Mouse (Mus musculus): ENCODE measurements around the gene Baz1b. TPM values are rescaled to one million over a fixed set of nuclear protein-coding genes. Genes with fewer than 3 reads are reported as not detected.
A peak's percentile ranks its signal among the peaks of the same experiment; 100 is the strongest.

Gene Baz1b
- polyA plus RNA-seq, 1 experiment from 2014 or later: 45.4 TPM

DNA sequence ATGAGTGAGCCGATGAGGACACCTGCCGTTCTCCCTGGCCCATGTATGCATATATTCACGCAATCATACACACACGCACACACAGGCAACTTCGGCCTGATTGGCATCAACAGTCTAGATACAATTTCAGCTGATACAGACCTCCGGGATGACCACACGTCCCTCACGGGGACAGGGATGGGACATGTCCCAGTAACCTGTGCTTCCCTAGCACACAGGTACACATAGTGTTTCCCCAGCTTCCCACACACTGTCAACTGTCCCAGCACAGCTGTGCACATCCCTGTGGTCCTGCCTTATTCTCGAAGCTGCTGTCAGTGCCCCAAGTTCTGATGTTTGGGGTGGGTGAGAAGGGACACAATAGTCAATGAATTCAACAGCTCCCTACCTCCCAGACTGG, 60.3 kb downstream of the Baz1b start:
- H3K4me1 ChIP-seq (ENCODE audit: control insufficient read depth, insufficient read depth, low read length): peaks cover 23% of the 10 kb centered on the region
- H3K9ac ChIP-seq (ENCODE audit: low read depth, low read length): no peak overlapping the region
- H3K4me2 ChIP-seq: no peak overlapping the region
- H3K4me3 ChIP-seq (ENCODE audit: low read depth, low read length): no peak overlapping the region
- no peak overlapping the region for H3K27ac ChIP-seq (ENCODE audit: low read depth, low read length)
- no peak for ATAC-seq (replicated peaks; ENCODE audit: insufficient number of reproducible peaks, low FRiP score, low TSS enrichment)
- peaks cover 20% of the 10 kb centered on the region; the same call in 1 of the 2 replicates for H3K27me3 ChIP-seq (ENCODE audit: control insufficient read depth, insufficient read depth, low read length)
- no peaks in the 10 kb centered on the region for H3K9me3 ChIP-seq (replicated peaks; ENCODE audit: control insufficient read depth, low read length)
- peaks cover 35% of the 10 kb centered on the region for H3K36me3 ChIP-seq (ENCODE audit: control insufficient read depth, insufficient read depth, low read length)
- 79% methylated on average over 9 of the region's 9 CpGs for WGBS (ENCODE audit: insufficient replicate concordance)

DNA sequence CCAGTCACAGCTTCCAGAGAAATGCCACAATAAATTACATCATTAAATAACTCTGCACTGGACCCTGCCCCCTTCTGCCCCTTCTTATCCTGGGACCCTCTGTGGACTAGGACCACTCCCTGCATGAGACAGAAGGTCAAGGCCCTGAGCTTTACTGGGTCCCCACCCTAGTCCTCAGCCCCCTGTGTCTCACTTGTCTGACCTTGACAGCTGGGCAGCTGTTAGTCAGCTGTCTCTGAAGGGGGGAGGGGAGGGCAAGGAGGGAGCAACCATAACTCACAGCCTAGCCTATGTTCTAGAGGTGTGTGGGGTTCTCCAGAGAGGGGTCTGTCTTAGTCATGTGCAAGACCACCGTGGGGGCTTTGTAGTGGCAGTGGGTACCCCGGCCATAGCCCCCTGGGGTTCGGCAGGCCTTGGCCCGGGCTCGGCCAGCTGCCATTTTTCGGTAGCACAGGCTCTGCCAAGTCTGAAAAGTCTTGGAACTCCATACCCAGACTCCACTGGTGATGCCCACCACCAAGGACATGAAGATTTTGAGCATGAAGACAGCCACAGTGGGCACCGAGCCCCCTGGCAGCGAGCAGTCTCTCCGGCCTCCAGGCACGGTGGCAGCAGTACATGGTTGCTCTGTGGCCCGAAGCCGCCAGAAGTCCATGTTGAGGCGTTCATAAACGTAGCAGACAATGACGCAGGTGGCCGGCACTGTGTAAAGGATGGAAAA, 62.1 kb downstream of the Baz1b start:
- H3K4me2 ChIP-seq: peak overlapping the region; percentile 29
- no peak overlapping the region for H3K4me3 ChIP-seq (ENCODE audit: low read depth, low read length)
- peaks cover 21% of the 10 kb centered on the region for H3K4me1 ChIP-seq (ENCODE audit: control insufficient read depth, insufficient read depth, low read length)
- H3K9me3 ChIP-seq (replicated peaks; ENCODE audit: control insufficient read depth, low read length): no peaks in the 10 kb centered on the region
- H3K36me3 ChIP-seq (ENCODE audit: control insufficient read depth, insufficient read depth, low read length): peaks cover 22% of the 10 kb centered on the region
- H3K27ac ChIP-seq (ENCODE audit: low read depth, low read length): no peak overlapping the region
- peaks cover 20% of the 10 kb centered on the region; the same call in 1 of the 2 replicates for H3K27me3 ChIP-seq (ENCODE audit: control insufficient read depth, insufficient read depth, low read length)
- no peak for ATAC-seq (replicated peaks; ENCODE audit: insufficient number of reproducible peaks, low FRiP score, low TSS enrichment)
- no peak overlapping the region for H3K9ac ChIP-seq (ENCODE audit: low read depth, low read length)
- 80% methylated on average over 16 of the region's 16 CpGs for WGBS (ENCODE audit: insufficient replicate concordance)

DNA sequence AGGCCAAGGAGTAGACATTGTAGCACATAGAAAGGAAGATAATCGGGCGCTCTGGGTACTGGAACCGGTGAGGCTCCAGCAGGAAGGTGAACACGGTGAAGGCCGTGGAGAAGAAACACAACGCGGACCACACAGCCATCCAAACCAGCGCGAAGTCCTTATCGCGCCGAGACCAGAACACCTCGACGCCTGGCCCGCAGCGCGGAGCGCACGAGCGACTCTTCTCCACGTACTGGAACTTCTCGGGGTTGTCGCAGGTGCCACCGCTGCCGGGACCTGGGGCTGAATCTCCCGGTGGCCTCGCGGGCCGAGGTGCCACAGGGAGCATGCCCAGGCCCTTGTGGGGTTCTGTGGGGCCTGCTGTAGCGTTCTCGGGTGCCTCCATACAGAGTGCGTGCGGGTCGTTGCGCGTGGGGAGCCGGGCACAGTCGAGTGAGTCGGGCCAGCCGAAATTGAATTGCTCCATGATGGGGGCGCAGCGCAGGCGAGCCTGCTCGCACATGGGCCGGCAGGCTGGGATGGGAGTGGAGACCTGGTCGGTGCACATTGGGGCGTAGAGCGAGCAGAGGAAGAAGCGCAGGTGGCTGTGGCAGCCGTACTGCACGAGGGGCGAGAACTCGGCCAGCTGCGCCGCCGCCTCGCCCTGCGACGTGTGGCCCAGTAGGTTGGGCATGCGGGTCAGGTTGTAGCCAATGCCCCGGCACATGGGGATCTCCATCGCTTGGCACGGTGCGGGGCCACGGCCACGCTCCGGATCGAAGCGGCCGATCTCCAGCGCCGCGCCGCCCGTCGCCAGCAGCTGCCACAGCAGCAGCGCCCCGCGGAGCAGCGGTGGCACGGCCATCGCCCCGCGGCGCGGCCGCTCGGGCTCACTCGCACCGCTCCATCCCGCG, 63.4 kb downstream of the Baz1b start:
- H3K4me1 ChIP-seq (ENCODE audit: control insufficient read depth, insufficient read depth, low read length): peaks cover 24% of the 10 kb centered on the region
- H3K36me3 ChIP-seq (ENCODE audit: control insufficient read depth, insufficient read depth, low read length): peaks cover 11% of the 10 kb centered on the region
- H3K4me3 ChIP-seq (ENCODE audit: low read depth, low read length): peak overlapping the region; percentile 47
- H3K27me3 ChIP-seq (ENCODE audit: control insufficient read depth, insufficient read depth, low read length): peaks cover 20% of the 10 kb centered on the region; the same call in 1 of the 2 replicates
- ATAC-seq (replicated peaks; ENCODE audit: insufficient number of reproducible peaks, low FRiP score, low TSS enrichment): peak; percentile 35
- no peaks in the 10 kb centered on the region for H3K9me3 ChIP-seq (replicated peaks; ENCODE audit: control insufficient read depth, low read length)
- H3K27ac ChIP-seq (ENCODE audit: low read depth, low read length): no peak overlapping the region
- peak overlapping the region; percentile 62 for H3K9ac ChIP-seq (ENCODE audit: low read depth, low read length)
- 2% methylated on average over 90 of the region's 92 CpGs for WGBS (ENCODE audit: insufficient replicate concordance)
- H3K4me2 ChIP-seq: peak overlapping the region; percentile 83

DNA sequence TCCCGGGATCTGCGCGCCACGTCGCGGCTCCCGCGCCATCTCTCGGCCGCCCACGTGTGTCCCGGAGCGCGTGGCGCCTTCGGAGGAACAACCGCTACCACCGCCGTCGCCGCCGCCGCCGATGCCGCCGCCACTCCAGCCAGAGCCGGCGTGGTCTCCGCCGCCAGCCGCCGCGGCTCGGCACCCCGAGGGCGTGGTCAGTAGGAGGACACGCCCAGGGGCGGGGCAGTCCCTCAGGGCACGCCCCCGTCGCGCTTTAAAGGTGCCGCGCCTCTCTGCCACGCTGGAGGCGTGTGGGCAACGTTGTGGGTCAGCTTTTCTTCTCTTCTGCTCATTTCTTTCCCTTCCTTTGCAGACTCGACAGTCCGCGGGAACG, 64.0 kb downstream of the Baz1b start, which contains the start of gene Fzd9:
TSS of gene Fzd9 (minus strand) at position 152 of the 376 bp plus-strand sequence.
- peak; percentile 79 for ATAC-seq (replicated peaks; ENCODE audit: insufficient number of reproducible peaks, low FRiP score, low TSS enrichment)
- peaks cover 20% of the 10 kb centered on the region; the same call in 1 of the 2 replicates for H3K27me3 ChIP-seq (ENCODE audit: control insufficient read depth, insufficient read depth, low read length)
- peaks cover 24% of the 10 kb centered on the region for H3K4me1 ChIP-seq (ENCODE audit: control insufficient read depth, insufficient read depth, low read length)
- no peak within 1 kb of the TSS for H3K27ac ChIP-seq (ENCODE audit: low read depth, low read length)
- 0 out of 2 replicates have a peak, but pooled peaks cover under 1% of the 10 kb centered on the region for H3K9me3 ChIP-seq (replicated peaks; ENCODE audit: control insufficient read depth, low read length)
- H3K4me2 ChIP-seq: peak within 1 kb of the TSS; percentile 83
- 0% methylated on average over 45 of the region's 51 CpGs for WGBS (ENCODE audit: insufficient replicate concordance)
- H3K9ac ChIP-seq (ENCODE audit: low read depth, low read length): peak within 1 kb of the TSS; percentile 62
- H3K4me3 ChIP-seq (ENCODE audit: low read depth, low read length): peak within 1 kb of the TSS; percentile 47
- peaks cover 8% of the 10 kb centered on the region for H3K36me3 ChIP-seq (ENCODE audit: control insufficient read depth, insufficient read depth, low read length)

DNA sequence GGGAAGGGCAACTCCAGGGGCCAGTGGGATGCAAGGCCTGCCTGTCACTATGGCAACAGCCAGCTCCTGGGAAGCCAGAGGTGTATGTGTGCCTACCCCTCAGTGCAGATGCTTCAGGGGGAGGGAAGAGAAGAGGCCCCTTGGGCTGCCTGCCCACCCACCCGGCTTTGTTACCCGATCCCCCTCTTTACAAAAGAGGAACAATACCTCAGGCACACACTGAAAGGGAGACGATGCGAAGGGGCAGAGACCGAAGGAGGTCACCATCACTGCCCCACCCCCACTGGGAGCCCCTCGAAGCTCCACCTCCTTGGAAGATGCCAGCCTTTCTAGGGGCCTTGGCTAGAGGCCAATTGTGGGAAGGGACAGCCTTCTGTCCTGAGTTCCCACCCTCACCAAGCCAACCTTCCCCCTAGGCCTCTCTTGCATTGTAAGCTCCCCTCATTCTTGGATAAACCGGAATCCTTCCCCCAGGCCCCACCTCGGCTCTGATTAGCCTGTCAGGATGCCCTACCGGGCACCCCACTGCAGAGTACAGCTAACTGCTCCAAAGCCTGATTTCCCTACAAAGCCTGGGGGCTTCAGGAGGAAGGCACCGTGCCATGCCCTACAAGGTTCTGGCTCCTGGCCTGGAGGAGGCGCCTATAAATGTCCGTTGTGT, 66.8 kb downstream of the Baz1b start:
- 0 out of 2 replicates have a peak, but pooled peaks cover 2% of the 10 kb centered on the region for H3K9me3 ChIP-seq (replicated peaks; ENCODE audit: control insufficient read depth, low read length)
- H3K4me1 ChIP-seq (ENCODE audit: control insufficient read depth, insufficient read depth, low read length): peaks cover 19% of the 10 kb centered on the region
- 0 out of 2 replicates have a peak overlapping the region, but pooled peaks have one; percentile 28 for H3K9ac ChIP-seq (ENCODE audit: low read depth, low read length)
- H3K27ac ChIP-seq (ENCODE audit: low read depth, low read length): no peak overlapping the region
- no peak overlapping the region for H3K4me3 ChIP-seq (ENCODE audit: low read depth, low read length)
- no peak for ATAC-seq (replicated peaks; ENCODE audit: insufficient number of reproducible peaks, low FRiP score, low TSS enrichment)
- WGBS (ENCODE audit: insufficient replicate concordance): 19% methylated on average over 12 of the region's 12 CpGs
- H3K27me3 ChIP-seq (ENCODE audit: control insufficient read depth, insufficient read depth, low read length): peaks cover 17% of the 10 kb centered on the region; the same call in 1 of the 2 replicates
- no peak overlapping the region for H3K4me2 ChIP-seq
- no peaks in the 10 kb centered on the region for H3K36me3 ChIP-seq (ENCODE audit: control insufficient read depth, insufficient read depth, low read length)

DNA sequence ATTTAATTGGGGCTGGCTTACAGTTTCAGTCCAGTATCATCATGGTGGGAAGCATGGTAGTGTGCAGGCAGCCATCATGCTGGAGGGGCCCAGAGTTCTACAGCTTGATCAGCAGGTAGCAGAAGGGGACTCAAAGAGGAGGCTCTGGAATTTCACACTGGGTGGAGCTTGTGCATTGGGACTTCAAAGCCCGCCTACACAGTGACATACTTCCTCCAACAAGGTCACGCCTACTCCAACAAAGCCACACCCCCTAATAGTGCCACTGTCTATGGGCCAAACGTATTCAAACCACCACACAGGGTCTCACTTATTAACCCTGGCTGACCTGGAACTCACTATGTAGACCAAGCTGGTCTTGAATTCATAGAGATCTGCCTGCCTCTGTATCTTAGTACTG, 69.1 kb downstream of the Baz1b start:
- H3K27ac ChIP-seq (ENCODE audit: low read depth, low read length): no peak overlapping the region
- 82% methylated on average over 3 of the region's 3 CpGs for WGBS (ENCODE audit: insufficient replicate concordance)
- no peak overlapping the region for H3K4me3 ChIP-seq (ENCODE audit: low read depth, low read length)
- H3K4me2 ChIP-seq: no peak overlapping the region
- H3K9me3 ChIP-seq (replicated peaks; ENCODE audit: control insufficient read depth, low read length): 0 out of 2 replicates have a peak, but pooled peaks cover 2% of the 10 kb centered on the region
- no peaks in the 10 kb centered on the region for H3K36me3 ChIP-seq (ENCODE audit: control insufficient read depth, insufficient read depth, low read length)
- H3K4me1 ChIP-seq (ENCODE audit: control insufficient read depth, insufficient read depth, low read length): peaks cover 12% of the 10 kb centered on the region
- H3K27me3 ChIP-seq (ENCODE audit: control insufficient read depth, insufficient read depth, low read length): no peaks in the 10 kb centered on the region
- H3K9ac ChIP-seq (ENCODE audit: low read depth, low read length): no peak overlapping the region
- no peak for ATAC-seq (replicated peaks; ENCODE audit: insufficient number of reproducible peaks, low FRiP score, low TSS enrichment)

DNA sequence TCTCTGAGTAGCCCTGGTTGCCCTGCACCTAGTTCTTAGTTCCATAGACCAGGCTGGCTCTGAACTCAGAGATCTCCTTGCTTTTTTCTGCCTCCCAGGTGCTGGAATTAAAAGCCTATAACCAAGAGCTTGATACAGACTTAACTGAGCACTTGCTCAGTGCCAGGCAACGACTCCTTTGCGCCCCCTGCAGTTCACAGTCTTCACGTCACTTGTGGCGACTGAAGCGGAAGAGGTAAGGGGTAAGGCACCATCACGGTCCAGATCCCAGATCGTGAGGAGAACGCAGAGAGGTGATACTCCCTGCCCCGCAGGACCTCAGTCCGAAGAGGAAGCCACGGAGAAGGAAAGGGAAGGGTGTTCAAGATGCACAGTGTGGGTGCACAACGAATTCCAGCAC, 70.5 kb downstream of the Baz1b start:
- no peak for ATAC-seq (replicated peaks; ENCODE audit: insufficient number of reproducible peaks, low FRiP score, low TSS enrichment)
- 73% methylated on average over 12 of the region's 12 CpGs for WGBS (ENCODE audit: insufficient replicate concordance)

More for the DNA sequence above, 70.5 kb downstream of the Baz1b start:
- Histone ChIP-seq H3K27me3 (ENCODE audit: control insufficient read depth, insufficient read depth, low read length) (no peaks in the 10 kb centered on the region), H3K36me3 (ENCODE audit: control insufficient read depth, insufficient read depth, low read length) (no peaks in the 10 kb centered on the region), H3K4me3 (ENCODE audit: low read depth, low read length) (no peak overlapping the region), H3K4me2 (no peak overlapping the region), H3K4me1 (ENCODE audit: control insufficient read depth, insufficient read depth, low read length) (peaks cover 9% of the 10 kb centered on the region), H3K9me3 (replicated peaks; ENCODE audit: control insufficient read depth, low read length) (0 out of 2 replicates have a peak, but pooled peaks cover 2% of the 10 kb centered on the region), H3K9ac (ENCODE audit: low read depth, low read length) (no peak overlapping the region), H3K27ac (ENCODE audit: low read depth, low read length) (no peak overlapping the region)

Measured in heart, embryonic 11.5 days (tissue).